Mouse (Mus musculus): ENCODE results near the gene Rubcn.

- TF ChIP-seq GATA1 (IDR thresholded peaks at IDR 0.05; ENCODE audit: low read length), result no peak
- no peak for TF ChIP-seq TAL1 (IDR thresholded peaks at IDR 0.05; ENCODE audit: low read length)
Measured at GRCm38 (mm10) chr16:32822450-32822827, 55.1 kb downstream of the Rubcn start.
